Mouse (Mus musculus) limb, embryonic 11.5 days (tissue): Measurements from ENCODE around the gene Braf. TPM values are rescaled to one million over a fixed set of nuclear protein-coding genes. Genes with fewer than 3 reads are reported as not detected.

Source experiments
- ATAC-seq: fragments of 200-750 bp; cut with Nextera tagmentation; 2 replicates; pipeline ENCODE4 v1.8.0; 2017; ENCODE audit warnings: low read depth; ENCODE audit not compliant: insufficient number of reproducible peaks, low FRiP score, low TSS enrichment
- DNase-seq: peaks from one replicate; pipeline ENCODE4 v3.0.0-alpha.2; 2015; ENCODE audit warnings: low spot score
- H3K27ac ChIP-seq: fragments of 300-500 bp; sonication (generic); replicated peaks from 2 replicates; pipeline ENCODE4 v1.5.1; 2014; ENCODE audit warnings: low read depth, mild to moderate bottlenecking, low read length
- H3K27me3 ChIP-seq: fragments of 300-500 bp; sonication (generic); 2 replicates; pipeline ENCODE4 v1.6.1; 2014; ENCODE audit warnings: mild to moderate bottlenecking, low read length, mixed read lengths; ENCODE audit not compliant: control insufficient read depth, insufficient read depth
- H3K36me3 ChIP-seq: fragments of 300-500 bp; sonication (generic); 2 replicates; pipeline ENCODE4 v1.6.1; 2014; ENCODE audit warnings: mild to moderate bottlenecking, low read length, moderate library complexity, mixed read lengths; ENCODE audit not compliant: control insufficient read depth, insufficient read depth
- H3K4me1 ChIP-seq: fragments of 300-500 bp; sonication (generic); 2 replicates; pipeline ENCODE4 v1.6.1; 2014; ENCODE audit warnings: low read length, mixed read lengths; ENCODE audit not compliant: control insufficient read depth, insufficient read depth
- H3K4me2 ChIP-seq: fragments of 300-500 bp; sonication (generic); 2 replicates; pipeline ENCODE4 v1.6.1; 2014; ENCODE audit warnings: low read depth, mild to moderate bottlenecking, moderate library complexity; ENCODE audit not compliant: severe bottlenecking
- H3K4me3 ChIP-seq: fragments of 300-500 bp; sonication (generic); 2 replicates; pipeline ENCODE4 v1.5.1; 2014; ENCODE audit warnings: low read depth, low read length
- H3K9ac ChIP-seq: fragments of 300-500 bp; sonication (generic); 2 replicates; pipeline ENCODE4 v1.6.1; 2014; ENCODE audit warnings: mild to moderate bottlenecking, low read length
- H3K9me3 ChIP-seq: fragments of 300-500 bp; sonication (generic); 2 replicates; pipeline ENCODE4 v1.6.1; 2016; ENCODE audit warnings: low read length; ENCODE audit not compliant: control insufficient read depth
- WGBS: fragments of 180-500 bp; shearing (Covaris S2); extraction: QIAGEN DNeasy Blood & Tissue Kit; methylation state at CpG from one replicate; pipeline ENCODE4 v1.1.7; 2014; 5-methylcytosine and 5-hydroxymethylcytosine counted together
- polyA plus RNA-seq: library from polyadenylated mRNA; unstranded; fragments of >200 nt; fragmentation: Nextera tagmentation; extraction: Ambion mirVana; gene quantifications from 2 replicates; pipeline ENCODE4 v1.2.1, GENCODE M21; 2014

The Braf gene
- polyA plus RNA-seq, 1 experiment from 2014 or later = 17.2 TPM

DNA sequence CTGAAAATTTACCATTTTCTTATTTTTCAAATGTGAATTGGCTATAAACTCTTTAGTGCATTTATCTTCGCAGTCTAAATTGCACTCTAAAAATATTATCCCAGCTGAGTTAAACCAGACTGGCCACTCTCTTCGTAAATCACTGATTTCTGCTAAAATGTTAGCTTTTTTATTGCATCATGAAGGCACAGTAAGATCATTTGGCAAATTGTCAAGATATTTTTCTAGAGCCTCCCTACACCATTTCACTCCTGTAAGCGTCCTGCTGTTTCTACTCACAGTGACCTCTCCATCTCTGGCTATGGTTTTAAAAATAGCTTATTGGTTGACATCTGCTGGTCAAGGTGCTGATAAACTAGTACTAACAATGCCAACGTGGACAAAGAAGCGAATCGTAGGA, 119.2 kb downstream of the Braf start:
- DNase-seq (no peak), ATAC-seq (no peak)
- Histone ChIP-seq H3K4me2 (no peak overlapping the region), H3K36me3 (no peaks in the 10 kb centered on the region), H3K4me3 (no peak overlapping the region), H3K9me3 (no peaks in the 10 kb centered on the region), H3K9ac (no peak overlapping the region), H3K4me1 (no peaks in the 10 kb centered on the region), H3K27me3 (no peaks in the 10 kb centered on the region), H3K27ac (no peak overlapping the region)
- 90% methylated on average over 6 of the region's 6 CpGs for WGBS

DNA sequence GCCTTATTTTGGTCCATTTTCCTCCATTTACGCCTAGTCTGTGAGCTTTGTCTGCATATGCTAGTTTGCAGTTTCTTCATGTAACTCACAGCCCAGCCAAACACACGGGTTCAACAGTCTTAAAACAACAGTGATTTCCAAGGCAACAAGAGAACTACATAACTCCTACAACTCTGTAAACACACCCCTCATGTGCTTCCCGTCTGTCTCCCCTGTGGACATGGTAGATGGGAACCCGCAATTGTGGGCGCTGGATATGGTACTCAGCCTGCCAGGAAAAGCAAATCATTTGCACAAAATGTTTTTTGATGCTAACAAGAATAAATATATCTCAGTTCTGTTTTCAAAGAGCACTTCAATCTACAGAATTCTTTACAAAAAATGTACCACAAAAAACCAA, 120.7 kb downstream of the Braf start:
- no peaks in the 10 kb centered on the region for H3K4me1 ChIP-seq
- DNase-seq = no peak
- no peak overlapping the region for H3K4me2 ChIP-seq
- no peak overlapping the region for H3K27ac ChIP-seq
- WGBS = 89% methylated on average over 5 of the region's 5 CpGs
- H3K9me3 ChIP-seq = no peaks in the 10 kb centered on the region
- H3K9ac ChIP-seq = no peak overlapping the region
- H3K36me3 ChIP-seq = peaks cover 8% of the 10 kb centered on the region
- ATAC-seq = no peak
- no peak overlapping the region for H3K4me3 ChIP-seq
- H3K27me3 ChIP-seq = no peaks in the 10 kb centered on the region

DNA sequence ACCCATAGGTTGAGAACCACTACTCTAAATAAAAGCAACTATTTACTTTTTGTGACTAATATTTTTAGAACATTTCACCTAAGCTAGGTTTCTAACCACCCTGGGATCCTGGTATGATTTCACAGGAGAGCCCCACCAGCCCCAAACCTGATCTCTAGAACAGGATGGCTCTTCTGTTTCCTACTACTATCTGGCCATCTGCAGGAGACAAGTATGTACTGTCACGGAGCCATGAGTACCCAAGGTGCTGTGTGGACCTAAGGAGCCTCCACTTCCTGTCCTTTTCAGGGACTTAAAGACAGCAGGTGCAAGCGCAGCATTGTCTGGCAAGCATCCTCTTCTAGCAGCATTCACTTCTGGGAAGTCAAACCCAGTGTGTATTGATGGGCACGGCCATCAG, 123.4 kb downstream of the Braf start:
- H3K9me3 ChIP-seq = no peaks in the 10 kb centered on the region
- no peak for ATAC-seq
- H3K4me2 ChIP-seq = no peak overlapping the region
- no peaks in the 10 kb centered on the region for H3K4me1 ChIP-seq
- no peak overlapping the region for H3K9ac ChIP-seq
- no peak overlapping the region for H3K4me3 ChIP-seq
- no peak for DNase-seq
- H3K36me3 ChIP-seq = peaks cover 14% of the 10 kb centered on the region
- no peaks in the 10 kb centered on the region for H3K27me3 ChIP-seq
- no peak overlapping the region for H3K27ac ChIP-seq
- WGBS = 83% methylated on average over 3 of the region's 3 CpGs

DNA sequence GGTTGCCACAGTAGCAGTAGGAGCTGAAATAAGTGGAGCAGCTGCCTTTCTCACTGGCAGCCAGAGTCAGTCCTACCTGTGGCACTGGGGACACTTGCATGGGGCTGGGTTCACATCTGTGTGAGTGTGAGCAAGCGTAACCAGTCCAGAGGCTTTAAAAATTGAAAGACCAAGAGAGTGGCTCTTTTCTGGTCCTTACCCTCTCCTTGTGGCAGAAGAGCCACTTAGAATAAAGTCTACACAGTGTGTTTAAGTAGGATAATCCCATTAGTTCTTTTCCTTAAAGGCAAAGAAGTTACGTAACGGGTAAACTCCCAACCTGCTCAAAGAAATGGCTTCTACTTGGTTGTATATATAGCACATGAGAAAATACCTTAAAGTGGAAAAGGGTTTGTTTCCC, 124.4 kb downstream of the Braf start:
- Histone ChIP-seq H3K4me2 (no peak overlapping the region), H3K4me1 (no peaks in the 10 kb centered on the region), H3K4me3 (no peak overlapping the region), H3K36me3 (peaks cover 16% of the 10 kb centered on the region), H3K9ac (no peak overlapping the region), H3K27me3 (no peaks in the 10 kb centered on the region), H3K27ac (no peak overlapping the region), H3K9me3 (no peaks in the 10 kb centered on the region)
- no peak for DNase-seq
- 96% methylated on average over 3 of the region's 3 CpGs for WGBS
- ATAC-seq = no peak

DNA sequence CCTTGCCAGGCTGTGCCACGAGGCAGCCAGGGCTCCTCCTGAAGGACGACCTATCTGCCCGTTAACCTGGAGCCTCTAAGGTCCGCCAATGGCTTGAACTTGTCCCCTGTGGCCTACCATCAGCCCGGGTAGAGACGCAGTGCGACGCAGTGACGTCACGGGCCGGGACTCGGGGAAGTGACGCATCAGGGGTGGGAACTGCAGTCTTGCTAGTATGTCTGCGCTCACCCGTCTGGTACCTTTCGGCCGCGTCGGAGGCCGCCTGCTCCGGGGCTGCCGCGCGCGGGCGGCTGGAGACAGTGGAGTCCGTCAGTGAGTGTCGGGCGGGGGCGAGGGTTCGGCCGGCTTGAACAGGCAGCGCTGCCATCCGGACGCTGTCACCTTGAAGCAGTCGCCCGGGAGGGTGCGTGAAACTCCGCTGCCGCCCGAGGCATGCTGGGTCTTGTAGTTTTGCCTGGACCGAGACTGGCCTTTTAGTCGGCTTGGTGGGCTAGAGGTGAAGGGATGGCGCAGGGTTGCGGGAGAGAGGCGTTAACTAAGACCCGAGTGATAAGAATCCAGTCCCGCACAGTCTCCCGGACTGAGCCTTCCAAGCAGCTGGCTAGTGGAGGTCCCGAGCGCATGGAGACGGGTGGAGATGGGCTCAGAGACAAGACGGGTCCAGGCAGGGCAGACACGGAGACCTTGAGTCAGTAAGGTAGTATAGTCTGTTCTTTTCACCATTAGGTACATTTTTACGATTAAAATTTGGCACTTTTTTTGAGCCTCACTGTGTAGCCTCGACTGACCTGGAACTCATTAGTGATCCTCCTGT, 132.7 kb downstream of the Braf start, which contains the start of gene Ndufb2:
Gene Ndufb2 (plus strand): TSS at position 174 of the 814 bp plus-strand sequence.
- WGBS = under 1% methylated on average over 56 of the region's 56 CpGs

DNA sequence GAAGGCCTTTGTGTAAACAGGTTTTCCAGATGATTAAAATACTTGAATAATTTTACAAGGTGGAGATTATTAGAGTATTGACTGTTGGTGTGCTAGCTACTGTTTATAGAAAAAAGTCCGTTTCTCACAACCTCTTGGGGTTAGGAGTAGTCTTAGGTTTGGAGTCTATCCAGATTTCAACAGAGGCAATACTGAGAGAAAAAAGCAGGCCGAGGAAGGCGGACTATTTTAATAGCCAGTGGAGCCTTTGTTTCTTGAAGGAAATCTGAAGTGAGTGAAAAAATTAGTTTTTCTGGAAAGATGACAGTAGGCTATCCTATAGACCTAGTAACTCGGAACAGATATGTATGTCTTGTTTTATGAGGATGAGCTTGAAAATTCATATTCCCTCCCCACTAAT, 133.8 kb downstream of the Braf start:
- no peak overlapping the region for H3K27ac ChIP-seq
- H3K9ac ChIP-seq = no peak overlapping the region
- H3K27me3 ChIP-seq = no peaks in the 10 kb centered on the region
- peaks cover 2% of the 10 kb centered on the region; the same call in 1 of the 2 replicates for H3K36me3 ChIP-seq
- H3K4me3 ChIP-seq = no peak overlapping the region
- DNase-seq (no peak), ATAC-seq (no peak)
- H3K4me1 ChIP-seq = no peaks in the 10 kb centered on the region
- no peak overlapping the region for H3K4me2 ChIP-seq
- H3K9me3 ChIP-seq = no peaks in the 10 kb centered on the region
- 95% methylated on average over 4 of the region's 4 CpGs for WGBS

More for the DNA sequence above, 132.7 kb downstream of the Braf start, which contains the start of gene Ndufb2:
- peak; percentile 99 for DNase-seq
- H3K4me3 ChIP-seq = peak within 1 kb of the TSS; percentile 81
- no peak within 1 kb of the TSS; the same call in 1 of the 2 replicates for H3K27ac ChIP-seq
- H3K4me1 ChIP-seq = no peaks in the 10 kb centered on the region
- peak within 1 kb of the TSS; percentile 84 for H3K4me2 ChIP-seq
- peaks cover 5% of the 10 kb centered on the region; the same call in 1 of the 2 replicates for H3K36me3 ChIP-seq
- peak within 1 kb of the TSS; percentile 77 for H3K9ac ChIP-seq
- peak; percentile 98 for ATAC-seq
- no peaks in the 10 kb centered on the region for H3K9me3 ChIP-seq
- H3K27me3 ChIP-seq = no peaks in the 10 kb centered on the region

DNA sequence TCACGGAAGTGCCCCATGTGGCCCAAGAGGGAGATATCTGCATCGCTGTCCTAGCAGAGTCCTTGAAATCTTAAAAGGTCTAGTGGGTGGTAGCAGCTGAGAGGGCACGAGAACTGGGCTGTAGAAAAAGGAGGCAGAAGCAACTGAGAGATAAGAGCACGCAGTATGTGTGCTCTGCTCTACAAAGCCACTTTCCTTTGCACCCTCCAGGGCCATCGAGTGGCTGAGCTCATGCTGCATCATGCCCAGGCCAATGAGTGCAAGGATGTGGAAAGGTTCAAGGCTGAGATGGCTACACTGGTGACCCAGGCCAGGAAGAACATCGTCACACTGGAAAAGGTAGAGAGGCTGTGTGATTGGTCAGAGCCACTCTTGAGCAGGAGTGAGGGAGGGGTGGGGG, 139.7 kb downstream of the Braf start, which contains the start of gene Gm42420:
Gene Gm42420 (plus strand): TSS at position 237 of the 400 bp plus-strand sequence.
- 90% methylated on average over 6 of the region's 6 CpGs for WGBS
- no peak within 1 kb of the TSS for H3K4me3 ChIP-seq
- H3K4me2 ChIP-seq = no peak within 1 kb of the TSS
- no peak for ATAC-seq
- H3K4me1 ChIP-seq = no peaks in the 10 kb centered on the region
- H3K27ac ChIP-seq = no peak within 1 kb of the TSS
- H3K9me3 ChIP-seq = no peaks in the 10 kb centered on the region
- no peak for DNase-seq
- H3K9ac ChIP-seq = no peak within 1 kb of the TSS
- no peaks in the 10 kb centered on the region for H3K36me3 ChIP-seq
- no peaks in the 10 kb centered on the region for H3K27me3 ChIP-seq

DNA sequence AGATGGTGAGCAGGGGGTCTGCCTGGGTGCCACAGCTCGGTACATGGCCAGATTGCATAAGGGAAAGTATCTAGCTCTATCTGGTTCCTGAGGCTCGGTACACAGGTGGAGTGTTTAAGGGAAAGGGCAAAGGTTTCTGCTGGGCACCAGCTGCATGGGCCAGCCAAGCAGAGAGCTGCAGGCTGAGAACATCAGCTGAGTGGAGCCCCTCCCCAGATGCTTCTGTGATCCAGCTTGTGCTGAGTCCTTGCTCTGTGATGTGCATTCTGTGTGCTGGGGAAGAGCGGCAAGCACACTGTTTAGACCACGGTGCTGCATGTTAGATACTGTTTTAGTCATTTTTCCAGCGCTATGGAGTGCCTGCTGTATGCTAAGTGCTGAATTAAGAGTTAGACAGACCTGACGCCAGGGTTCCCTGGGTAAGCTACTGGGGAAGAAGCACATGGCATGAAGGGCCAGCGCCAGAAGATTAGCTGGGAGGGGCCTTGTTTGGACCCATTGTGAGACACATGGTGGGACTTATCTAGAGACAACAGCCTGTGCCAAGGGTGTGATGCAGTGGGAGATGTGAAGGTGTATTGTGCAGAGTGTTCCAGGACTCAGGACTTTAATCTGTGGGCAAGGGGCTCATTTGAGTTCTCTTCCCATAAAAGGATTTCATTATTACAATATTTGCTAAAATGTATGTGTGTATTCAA, 144.0 kb downstream of the Braf start:
- H3K4me2 ChIP-seq = no peak overlapping the region
- no peak overlapping the region for H3K9ac ChIP-seq
- no peaks in the 10 kb centered on the region for H3K9me3 ChIP-seq
- no peaks in the 10 kb centered on the region for H3K4me1 ChIP-seq
- no peak for ATAC-seq
- H3K27ac ChIP-seq = no peak overlapping the region
- no peaks in the 10 kb centered on the region for H3K36me3 ChIP-seq
- H3K27me3 ChIP-seq = no peaks in the 10 kb centered on the region
- H3K4me3 ChIP-seq = no peak overlapping the region
- no peak for DNase-seq
- WGBS = 83% methylated on average over 7 of the region's 7 CpGs
